In genomic region chr10:13965316-13965973, GRCm38 (mm10) we compare ENCODE assay signal across 9 mouse cellular contexts. TPM values are rescaled to one million over a fixed set of nuclear protein-coding genes. Genes with fewer than 3 reads are reported as not detected.
DNase-seq lines count a peak whose midpoint lies in the region; ATAC-seq and TF ChIP-seq lines count a peak whose summit lies in the region.
"Had no signal": no experiment of that assay in that cellular context is flagged by ENCODE, and none has a peak within 500 bp of the region (broad histone marks: within the 10 kb centered on the region; RNA-seq: fewer than 3 reads in every experiment).

No protein-coding gene starts in this region.

- under 1% methylated on average over 53 of the region's 54 CpGs for WGBS in embryonic facial prominence, embryonic 15.5 days
- WGBS in heart, embryonic 12.5 days: 0% methylated on average over 41 of the region's 54 CpGs
- under 1% methylated on average over 52 of the region's 54 CpGs for WGBS in kidney, embryonic 16.5 days
- WGBS in midbrain, postnatal 0 days: under 1% methylated on average over 47 of the region's 54 CpGs
- under 1% methylated on average over 54 of the region's 54 CpGs for WGBS in spleen, adult 2 months

- H3K4me1 ChIP-seq in embryonic facial prominence, embryonic 15.5 days: 0 out of 2 replicates have a peak, but pooled peaks cover 6% of the 10 kb centered on the region
- peaks cover 4% of the 10 kb centered on the region for H3K4me1 ChIP-seq in heart, embryonic 12.5 days (replicated peaks)
- peaks cover 4% of the 10 kb centered on the region; the same call in 1 of the 2 replicates for H3K4me1 ChIP-seq in kidney, embryonic 16.5 days (ENCODE audit: insufficient read depth, low read length)
- H3K4me1 ChIP-seq in midbrain, postnatal 0 days (ENCODE audit: insufficient read depth, low read length): no peaks in the 10 kb centered on the region
- H3K4me1 ChIP-seq in spleen, adult 2 months (ENCODE audit: control insufficient read depth, insufficient read depth, insufficient read length): peaks cover 2% of the 10 kb centered on the region; the same call in 1 of the 2 replicates

- H3K27me3 ChIP-seq in embryonic facial prominence, embryonic 15.5 days: no peaks in the 10 kb centered on the region
- no peaks in the 10 kb centered on the region for H3K27me3 ChIP-seq in heart, embryonic 12.5 days (replicated peaks)
- no peaks in the 10 kb centered on the region; the same call in 1 of the 2 replicates for H3K27me3 ChIP-seq in kidney, embryonic 16.5 days (ENCODE audit: insufficient read depth, low read length)
- no peaks in the 10 kb centered on the region for H3K27me3 ChIP-seq in midbrain, postnatal 0 days (ENCODE audit: insufficient read depth, low read length)
- H3K27me3 ChIP-seq in spleen, adult 2 months (ENCODE audit: control insufficient read depth, insufficient read depth, low read length): no peaks in the 10 kb centered on the region

- H3K4me3 ChIP-seq in embryonic facial prominence, embryonic 15.5 days (replicated peaks): peak overlapping the region; percentile 90
- peak overlapping the region; percentile 96 for H3K4me3 ChIP-seq in heart, embryonic 12.5 days
- peak overlapping the region; percentile 84 for H3K4me3 ChIP-seq in kidney, embryonic 16.5 days (ENCODE audit: low read length)
- peak overlapping the region; percentile 91 for H3K4me3 ChIP-seq in midbrain, postnatal 0 days (ENCODE audit: low read depth, low read length)
- peak overlapping the region; percentile 97 for H3K4me3 ChIP-seq in spleen, adult 2 months (ENCODE audit: extremely low read depth, insufficient read depth, insufficient read length)

- peak overlapping the region; percentile 99 for H3K27ac ChIP-seq in embryonic facial prominence, embryonic 15.5 days (replicated peaks)
- H3K27ac ChIP-seq in heart, embryonic 12.5 days (ENCODE audit: poor library complexity, severe bottlenecking): peak overlapping the region; percentile 100
- H3K27ac ChIP-seq in kidney, embryonic 16.5 days (ENCODE audit: low read length): peak overlapping the region; percentile 95
- peak overlapping the region; percentile 98 for H3K27ac ChIP-seq in midbrain, postnatal 0 days (ENCODE audit: low read depth, low read length)
- H3K27ac ChIP-seq in spleen, adult 2 months (ENCODE audit: insufficient read depth, low read length): peak overlapping the region; percentile 97

- peak overlapping the region; percentile 97 for H3K4me2 ChIP-seq in embryonic facial prominence, embryonic 15.5 days (replicated peaks)
- peak overlapping the region; percentile 90 for H3K4me2 ChIP-seq in heart, embryonic 12.5 days
- peak overlapping the region; percentile 95 for H3K4me2 ChIP-seq in kidney, embryonic 16.5 days (replicated peaks; ENCODE audit: low read depth, low read length)
- peak overlapping the region; percentile 99 for H3K4me2 ChIP-seq in midbrain, postnatal 0 days (ENCODE audit: low read depth, low read length, poor library complexity, severe bottlenecking)

- ATAC-seq in embryonic facial prominence, embryonic 15.5 days (ENCODE audit: insufficient number of reproducible peaks, low FRiP score, low TSS enrichment, low read depth): peak; percentile 87
- peak; percentile 78 for ATAC-seq in heart, embryonic 12.5 days (ENCODE audit: insufficient number of reproducible peaks, low FRiP score)
- peak; percentile 86 for ATAC-seq in kidney, embryonic 16.5 days (ENCODE audit: low FRiP score, low TSS enrichment)
- peak; percentile 61 for ATAC-seq in midbrain, postnatal 0 days (ENCODE audit: low FRiP score)

- no peaks in the 10 kb centered on the region for H3K36me3 ChIP-seq in embryonic facial prominence, embryonic 15.5 days
- H3K36me3 ChIP-seq in heart, embryonic 12.5 days: no peaks in the 10 kb centered on the region
- H3K36me3 ChIP-seq in kidney, embryonic 16.5 days (ENCODE audit: insufficient read depth, low read length): no peaks in the 10 kb centered on the region
- no peaks in the 10 kb centered on the region for H3K36me3 ChIP-seq in midbrain, postnatal 0 days (ENCODE audit: insufficient read depth, low read length)
- no peaks in the 10 kb centered on the region for H3K36me3 ChIP-seq in spleen, adult 2 months (ENCODE audit: control insufficient read depth, insufficient read depth, low read length)
- H3K36me3 ChIP-seq: G1E had no signal

- H3K9ac ChIP-seq in embryonic facial prominence, embryonic 15.5 days: peak overlapping the region; percentile 92
- H3K9ac ChIP-seq in heart, embryonic 12.5 days: peak overlapping the region; percentile 98
- peak overlapping the region; percentile 72 for H3K9ac ChIP-seq in kidney, embryonic 16.5 days (replicated peaks; ENCODE audit: low read length)
- H3K9ac ChIP-seq in midbrain, postnatal 0 days (replicated peaks; ENCODE audit: low read length, poor library complexity, severe bottlenecking): peak overlapping the region; percentile 91

- peak; percentile 88 for DNase-seq in 3134 (ENCODE audit: extremely low read depth, insufficient read length, low spot score)
- DNase-seq in adrenal gland, postnatal 36 days: peak; percentile 95
- peak; percentile 74 for DNase-seq in liver
- DNase-seq in midbrain, postnatal 0 days (ENCODE audit: low spot score): peak; percentile 89
- peak; percentile 65 to 73 for DNase-seq in spleen, adult 2 months (ENCODE audit: low read depth in 1 of 2, low spot score in 2 of 2)

- TF ChIP-seq CTCF in midbrain, postnatal 0 days (IDR thresholded peaks at IDR 0.05): no peak
- no peak for TF ChIP-seq CTCF in spleen, adult 2 months (IDR thresholded peaks at IDR 0.05; ENCODE audit: extremely low read depth, insufficient read depth, insufficient read length, insufficient replicate concordance)

- TF ChIP-seq POLR2A in spleen, adult 2 months (IDR thresholded peaks at IDR 0.05; ENCODE audit: low read depth, low read length): peak; percentile 31; the same call in 1 of the 2 replicates

- H3K9me3 ChIP-seq in embryonic facial prominence, embryonic 15.5 days (replicated peaks): no peaks in the 10 kb centered on the region
- no peaks in the 10 kb centered on the region for H3K9me3 ChIP-seq in heart, embryonic 12.5 days (replicated peaks)
- no peaks in the 10 kb centered on the region for H3K9me3 ChIP-seq in kidney, embryonic 16.5 days (ENCODE audit: low read length)
- no peaks in the 10 kb centered on the region for H3K9me3 ChIP-seq in midbrain, postnatal 0 days (ENCODE audit: low read length)

RNA-seq across cellular contexts. Expression of gene Hivep2, which starts 0.4 kb away (rescaled TPM):
- total RNA-seq in adrenal gland, postnatal 36 days (2021): 10 to 100 TPM; 33.7 to 35.1 TPM
- polyA plus RNA-seq in embryonic facial prominence, embryonic 15.5 days (2015; fragmentation: Nextera tagmentation; extraction: Ambion mirVana): 10.0 and 11.7 TPM in 2 replicates
- 5.3 and 5.8 TPM in 2 replicates for polyA plus RNA-seq in heart, embryonic 12.5 days (2016; fragmentation: Nextera tagmentation; extraction: Ambion mirVana)
- 4.6 and 4.8 TPM in 2 replicates for polyA plus RNA-seq in kidney, embryonic 16.5 days (2015; fragmentation: Nextera tagmentation; extraction: Ambion mirVana)
- 37.5 and 40.9 TPM in 2 replicates for total RNA-seq in midbrain, postnatal 0 days (2014; rRNA removed)
- polyA plus RNA-seq in midbrain, postnatal 0 days (2015; fragmentation: Nextera tagmentation; extraction: Ambion mirVana): 10.6 and 10.8 TPM in 2 replicates
- 8.7 and 10.7 TPM in 2 replicates for polyA plus RNA-seq in spleen, adult 2 months (2012; rRNA removed)
- polyA plus RNA-seq: G1E had no signal

Comparison
In these comparisons a context has a peak if more than half of its experiments do, and no peak if none do; other contexts are left out.
1. Peak in every context shown above with its lines: DNase-seq, ATAC-seq, H3K4me3 ChIP-seq and H3K27ac ChIP-seq.